Mouse (Mus musculus) left cerebral cortex, postnatal 4 days (tissue): ENCODE data around the gene Inpp5b. TPM values are rescaled to one million over a fixed set of nuclear protein-coding genes. Genes with fewer than 3 reads are reported as not detected.

Source experiments
- DNase-seq: peaks from one replicate; pipeline ENCODE4 v3.0.0-alpha.2; 2022
- intact Hi-C: fragments of 180-260 bp; cut with DNase I; formaldehyde crosslinking; loops from one replicate; pipeline ENCODE4 v1.15.1; 2025
- total RNA-seq, 2 experiments: library from RNA; stranded (reverse); gene quantifications; 2 replicates each; pipeline ENCODE4 v1.2.3; 2021

The Inpp5b gene
- total RNA-seq, 2 experiments from 2014 or later = 30.4 to 33.6 TPM

GRCm38 (mm10) chr4:124802309-124803260 is 60.9 kb downstream of the Inpp5b start:
- DNase-seq = peak; percentile 95
- intact Hi-C loops = loop anchor here (5.0 kb wide), 1 partner anchor 45 kb away; no protein-coding TSS in a partner anchor

GRCm38 (mm10) chr4:124803406-124803805 is 61.8 kb downstream of the Inpp5b start:
- intact Hi-C loops = loop anchor here (5.0 kb wide), 1 partner anchor 44 kb away; no protein-coding TSS in a partner anchor
- DNase-seq = no peak

- intact Hi-C loops = no loop called here
- DNase-seq = no peak
Measured at GRCm38 (mm10) chr4:124808511-124808910, 66.9 kb downstream of the Inpp5b start.

- DNase-seq = no peak
- intact Hi-C loops = no loop called here
Measured at GRCm38 (mm10) chr4:124809136-124809883, 67.7 kb downstream of the Inpp5b start.

- intact Hi-C loops = no loop called here
- no peak for DNase-seq
Measured at GRCm38 (mm10) chr4:124810056-124810455, 68.4 kb downstream of the Inpp5b start.

- peak; percentile 48 for DNase-seq
- intact Hi-C loops = no loop called here
Measured at GRCm38 (mm10) chr4:124811347-124811975, 69.8 kb downstream of the Inpp5b start.

GRCm38 (mm10) chr4:124815901-124816300 is 74.3 kb downstream of the Inpp5b start:
- DNase-seq = peak; percentile 33
- intact Hi-C loops = no loop called here

- no peak for DNase-seq
- intact Hi-C loops = no loop called here
Measured at GRCm38 (mm10) chr4:124817803-124818202, 76.2 kb downstream of the Inpp5b start.

- intact Hi-C loops = no loop called here
- DNase-seq = no peak
Measured at GRCm38 (mm10) chr4:124818832-124819231, 77.2 kb downstream of the Inpp5b start.

- no peak for DNase-seq
- intact Hi-C loops = no loop called here
Measured at GRCm38 (mm10) chr4:124824967-124825366, 83.3 kb downstream of the Inpp5b start.

- DNase-seq = no peak
- intact Hi-C loops = no loop called here
Measured at GRCm38 (mm10) chr4:124825371-124825965, 83.8 kb downstream of the Inpp5b start.

- intact Hi-C loops = no loop called here
- no peak for DNase-seq
Measured at GRCm38 (mm10) chr4:124829671-124830070, 88.0 kb downstream of the Inpp5b start.

GRCm38 (mm10) chr4:124832796-124833195 is 91.1 kb downstream of the Inpp5b start:
- intact Hi-C loops = no loop called here
- DNase-seq = no peak

- intact Hi-C loops = no loop called here
- peak; percentile 84 for DNase-seq
Measured at GRCm38 (mm10) chr4:124838035-124838700, 96.5 kb downstream of the Inpp5b start.

GRCm38 (mm10) chr4:124840998-124841397 is 99.3 kb downstream of the Inpp5b start:
- intact Hi-C loops = no loop called here
- DNase-seq = no peak

GRCm38 (mm10) chr4:124843493-124843892 is 101.8 kb downstream of the Inpp5b start:
- peak; percentile 46 for DNase-seq
- intact Hi-C loops = no loop called here

GRCm38 (mm10) chr4:124847573-124847972 is 105.9 kb downstream of the Inpp5b start:
- DNase-seq = peak; percentile 90
- intact Hi-C loops = loop anchor here (5.0 kb wide), 1 partner anchor 45 kb away; the partner anchor contains the start of gene Mtf1

GRCm38 (mm10) chr4:124849631-124850260 is 108.1 kb downstream of the Inpp5b start:
- intact Hi-C loops = loop anchor here (5.0 kb wide), 1 partner anchor 47 kb away; the partner anchor contains the start of gene Mtf1

GRCm38 (mm10) chr4:124850261-124850913 is 108.7 kb downstream of the Inpp5b start, which contains the start of gene Yrdc:
Gene Yrdc, plus strand, starts transcription at chr4:124850679.
- intact Hi-C loops = no loop called here
- DNase-seq = peak; percentile 96

More at GRCm38 (mm10) chr4:124849631-124850260, 108.1 kb downstream of the Inpp5b start:
- DNase-seq = peak; percentile 95
